Mouse (Mus musculus) embryo, embryonic 11 days (tissue): ENCODE data around the gene Plxnc1.

Experiments used
- DNase-seq: peaks from one replicate; pipeline ENCODE4 v3.0.0-alpha.2; 2015

The Plxnc1 gene

GRCm38 (mm10) chr10:94918618-94919017 is 26.0 kb downstream of the Plxnc1 start:
- DNase-seq: no peak

GRCm38 (mm10) chr10:94917990-94918389 is 26.6 kb downstream of the Plxnc1 start:
- DNase-seq: no peak

GRCm38 (mm10) chr10:94917354-94917753 is 27.3 kb downstream of the Plxnc1 start:
- DNase-seq: no peak

- no peak for DNase-seq
These were observed 28.0 kb downstream of the Plxnc1 start for GRCm38 (mm10) chr10:94916610-94917009.

GRCm38 (mm10) chr10:94915746-94916145 is 28.9 kb downstream of the Plxnc1 start:
- no peak for DNase-seq

GRCm38 (mm10) chr10:94914081-94914480 is 30.6 kb downstream of the Plxnc1 start:
- DNase-seq: no peak

GRCm38 (mm10) chr10:94913336-94913739 is 31.3 kb downstream of the Plxnc1 start:
- DNase-seq: no peak

GRCm38 (mm10) chr10:94912551-94912950 is 32.1 kb downstream of the Plxnc1 start:
- DNase-seq: no peak

GRCm38 (mm10) chr10:94911102-94911501 is 33.5 kb downstream of the Plxnc1 start:
- no peak for DNase-seq

GRCm38 (mm10) chr10:94910570-94910969 is 34.1 kb downstream of the Plxnc1 start:
- no peak for DNase-seq

- no peak for DNase-seq
These were observed 34.8 kb downstream of the Plxnc1 start for GRCm38 (mm10) chr10:94909789-94910188.

GRCm38 (mm10) chr10:94908976-94909717 is 35.5 kb downstream of the Plxnc1 start:
- DNase-seq: no peak

- DNase-seq: peak; percentile 88
These were observed 38.8 kb downstream of the Plxnc1 start for GRCm38 (mm10) chr10:94905689-94906473.

- DNase-seq: no peak
These were observed 39.4 kb downstream of the Plxnc1 start for GRCm38 (mm10) chr10:94905219-94905618.

GRCm38 (mm10) chr10:94896950-94897349 is 47.7 kb downstream of the Plxnc1 start:
- no peak for DNase-seq

- no peak for DNase-seq
These were observed 48.3 kb downstream of the Plxnc1 start for GRCm38 (mm10) chr10:94896311-94896710.

- DNase-seq: no peak
These were observed 48.8 kb downstream of the Plxnc1 start for GRCm38 (mm10) chr10:94895876-94896275.

GRCm38 (mm10) chr10:94889735-94890134 is 54.9 kb downstream of the Plxnc1 start:
- no peak for DNase-seq

GRCm38 (mm10) chr10:94883216-94883615 is 61.4 kb downstream of the Plxnc1 start:
- DNase-seq: no peak

- no peak for DNase-seq
These were observed 73.1 kb downstream of the Plxnc1 start for GRCm38 (mm10) chr10:94871506-94871905.

- DNase-seq: no peak
These were observed 73.5 kb downstream of the Plxnc1 start for GRCm38 (mm10) chr10:94871102-94871501.

- DNase-seq: peak; percentile 53
These were observed 77.4 kb downstream of the Plxnc1 start for GRCm38 (mm10) chr10:94866995-94867856.

GRCm38 (mm10) chr10:94865206-94865605 is 79.4 kb downstream of the Plxnc1 start:
- DNase-seq: peak; percentile 28
